Mouse (Mus musculus) MEL (cell line): ENCODE measurements around the gene Ar. TPM values are rescaled to one million over a fixed set of nuclear protein-coding genes. Genes with fewer than 3 reads are reported as not detected.

ENCODE experiments used
- DNase-seq: peaks from one replicate; pipeline ENCODE4 v3.0.0; 2011; ENCODE audit warnings: low read depth, low spot score
- H3K27ac ChIP-seq: 2 replicates; pipeline ENCODE4 v1.5.1; 2012; ENCODE audit warnings: low read depth, mild to moderate bottlenecking, control low read depth, low read length, moderate library complexity; ENCODE audit not compliant: control insufficient read depth
- H3K27me3 ChIP-seq, 2 experiments: fragments of 150-350 bp in 1 of 2; sonication (generic) in 1 of 2; 2 replicates each; pipeline ENCODE4 v1.6.1; 2012; ENCODE audit warnings: low read length in 2 of 2, mild to moderate bottlenecking in 2 of 2, improper control_type of control experiment in 1 of 2, moderate library complexity in 1 of 2; ENCODE audit not compliant: insufficient read depth in 2 of 2, control insufficient read depth in 1 of 2
- H3K36me3 ChIP-seq, 2 experiments: 2 replicates each; pipeline ENCODE4 v1.6.1; 2012 to 2014; ENCODE audit warnings: low read length in 2 of 2, improper control_type of control experiment in 1 of 2, inconsistent platforms in 1 of 2, mild to moderate bottlenecking in 1 of 2; ENCODE audit not compliant: insufficient read depth in 2 of 2, control insufficient read depth in 1 of 2
- H3K4me1 ChIP-seq, 2 experiments: fragments of 150-350 bp in 1 of 2; sonication (generic) in 1 of 2; 2 replicates each; pipeline ENCODE4 v1.6.1; 2012; ENCODE audit warnings: low read length in 2 of 2, improper control_type of control experiment in 1 of 2, mild to moderate bottlenecking in 1 of 2; ENCODE audit not compliant: insufficient read depth in 2 of 2, control insufficient read depth in 1 of 2
- H3K4me3 ChIP-seq, 2 experiments: fragments of 150-350 bp in 1 of 2; sonication (generic) in 1 of 2; 2 replicates each; pipeline ENCODE4 v1.5.1; 2012; ENCODE audit warnings: low read depth in 2 of 2, low read length in 2 of 2, mild to moderate bottlenecking in 2 of 2, moderate library complexity in 2 of 2, control low read depth in 1 of 2, improper control_type of control experiment in 1 of 2; ENCODE audit not compliant: control insufficient read depth in 1 of 2, insufficient read depth in 1 of 2
- H3K79me2 ChIP-seq: 2 replicates; pipeline ENCODE4 v1.6.1; 2012; ENCODE audit warnings: mild to moderate bottlenecking, low read length, moderate library complexity; ENCODE audit not compliant: control insufficient read depth, poor library complexity, insufficient read depth
- H3K9ac ChIP-seq: 2 replicates; pipeline ENCODE4 v1.6.1; 2012; ENCODE audit warnings: low read depth, mild to moderate bottlenecking, control low read depth, low read length, moderate library complexity; ENCODE audit not compliant: control insufficient read depth, poor library complexity, severe bottlenecking
- H3K9me3 ChIP-seq: fragments of 150-350 bp; sonication (generic); replicated peaks from 2 replicates; pipeline ENCODE4 v1.6.1; 2012; ENCODE audit warnings: mild to moderate bottlenecking, low read length, improper control_type of control experiment, moderate library complexity; ENCODE audit not compliant: insufficient read depth
- BHLHE40 ChIP-seq: IDR thresholded peaks from 2 replicates; pipeline ENCODE4 v1.6.1; 2012; ENCODE audit warnings: low read depth, mild to moderate bottlenecking, inconsistent platforms, low read length, improper control_type of control experiment, borderline replicate concordance
- CHD1 ChIP-seq: IDR thresholded peaks from 2 replicates; pipeline ENCODE4 v1.6.1; 2012; ENCODE audit warnings: low read depth, mild to moderate bottlenecking, inconsistent platforms, low read length, improper control_type of control experiment
- CHD2 ChIP-seq: IDR thresholded peaks from 2 replicates; pipeline ENCODE4 v1.6.1; 2011; ENCODE audit warnings: low read length, improper control_type of control experiment
- E2F4 ChIP-seq: IDR thresholded peaks from 2 replicates; pipeline ENCODE4 v1.6.1; 2011; ENCODE audit warnings: low read depth, low read length, improper control_type of control experiment, borderline replicate concordance
- ETS1 ChIP-seq: IDR thresholded peaks from 2 replicates; pipeline ENCODE4 v1.6.1; 2012; ENCODE audit warnings: low read depth, mild to moderate bottlenecking, inconsistent platforms, low read length, improper control_type of control experiment, moderate library complexity
- GABPA ChIP-seq: IDR thresholded peaks from 2 replicates; pipeline ENCODE4 v1.6.1; 2012; ENCODE audit warnings: low read depth, mild to moderate bottlenecking, inconsistent platforms, low read length, improper control_type of control experiment, moderate library complexity
- GATA1 ChIP-seq: IDR thresholded peaks from 2 replicates; pipeline ENCODE4 v1.6.1; 2011; ENCODE audit warnings: low read depth, low read length, improper control_type of control experiment
- MEF2A ChIP-seq: IDR thresholded peaks from 2 replicates; pipeline ENCODE4 v1.6.1; 2014; ENCODE audit warnings: low read depth, mild to moderate bottlenecking, inconsistent platforms, low read length, improper control_type of control experiment; ENCODE audit not compliant: poor library complexity, insufficient replicate concordance, severe bottlenecking; ENCODE audit errors: extremely low read depth
- NELFE ChIP-seq: IDR thresholded peaks from 2 replicates; pipeline ENCODE4 v1.6.1; 2011; ENCODE audit warnings: low read depth, low read length, improper control_type of control experiment
- POLR2A ChIP-seq, 2 experiments: IDR thresholded peaks; 2 replicates each; pipeline ENCODE4 v1.6.1; 2011 to 2012; ENCODE audit warnings: low read length in 2 of 2, mild to moderate bottlenecking in 2 of 2, control low read depth in 1 of 2, improper control_type of control experiment in 1 of 2, low read depth in 1 of 2, moderate library complexity in 1 of 2; ENCODE audit not compliant: control insufficient read depth in 1 of 2, insufficient read depth in 1 of 2, poor library complexity in 1 of 2
- RAD21 ChIP-seq: IDR thresholded peaks from 2 replicates; pipeline ENCODE4 v1.6.1; 2011; ENCODE audit warnings: mild to moderate bottlenecking, low read depth, low read length, improper control_type of control experiment
- SMC3 ChIP-seq: IDR thresholded peaks from 2 replicates; pipeline ENCODE4 v1.6.1; 2011; ENCODE audit warnings: low read depth, low read length, improper control_type of control experiment
- TBP ChIP-seq: IDR thresholded peaks from 2 replicates; pipeline ENCODE4 v1.8.0; 2011; ENCODE audit warnings: low read depth, low read length, improper control_type of control experiment
- TCF12 ChIP-seq: IDR thresholded peaks from 2 replicates; pipeline ENCODE4 v1.6.1; 2014; ENCODE audit warnings: low read depth, mild to moderate bottlenecking, inconsistent platforms, low read length, improper control_type of control experiment, moderate library complexity
- ZC3H11A ChIP-seq: IDR thresholded peaks from 2 replicates; pipeline ENCODE4 v1.6.1; 2012; ENCODE audit warnings: low read depth, mild to moderate bottlenecking, inconsistent platforms, low read length, improper control_type of control experiment
- ZKSCAN1 ChIP-seq: IDR thresholded peaks from 2 replicates; pipeline ENCODE4 v1.6.1; 2012; ENCODE audit warnings: low read depth, mild to moderate bottlenecking, inconsistent platforms, low read length, improper control_type of control experiment, moderate library complexity
- ZNF384 ChIP-seq: IDR thresholded peaks from 2 replicates; pipeline ENCODE4 v1.6.1; 2012; ENCODE audit warnings: low read depth, mild to moderate bottlenecking, inconsistent platforms, low read length, improper control_type of control experiment
- polyA plus RNA-seq, 2 experiments: library from polyadenylated mRNA; stranded (reverse) in 1 of 2; unstranded in 1 of 2; fragments of >175 nt in 1 of 2; fragments of >200 nt in 1 of 2; gene quantifications; 2 replicates each; pipeline versions ENCODE4 v1.2.1 to v1.2.4; 2012; ENCODE audit warnings: low replicate concordance in 2 of 2, low read depth in 1 of 2; ENCODE audit not compliant: insufficient read length in 2 of 2, insufficient read depth in 1 of 2, missing spikeins in 1 of 2
- total RNA-seq: library from RNA; depleted of rRNA; stranded (reverse); fragments of 300-350 nt; gene quantifications from 2 replicates; pipeline ENCODE4 v1.2.3, GENCODE M21; 2012

The Ar gene
- total and polyA plus RNA-seq, 3 experiments, result not detected

GRCm38 (mm10) chrX:98315961-98316360, 167.4 kb downstream of the Ar start:
- Histone ChIP-seq H3K4me3 (no peak overlapping the region), H3K4me1 (no peaks in the 10 kb centered on the region), H3K9me3 (no peaks in the 10 kb centered on the region), H3K9ac (no peak overlapping the region), H3K27ac (no peak overlapping the region), H3K36me3 (no peaks in the 10 kb centered on the region), H3K79me2 (no peaks in the 10 kb centered on the region), H3K27me3 (no peaks in the 10 kb centered on the region)
- DNase-seq, result no peak
- TF ChIP-seq ZNF384 (no peak), NELFE (no peak), ETS1 (no peak), ZKSCAN1 (no peak), CHD1 (no peak), TCF12 (no peak), CHD2 (no peak), RAD21 (no peak), GATA1 (no peak), ZC3H11A (no peak), TBP (no peak), POLR2A (IDR thresholded peaks at IDR 0.05; ENCODE audit: control insufficient read depth in 1 of 2, insufficient read depth in 1 of 2, low read depth in 1 of 2, low read length in 2 of 2, poor library complexity in 1 of 2) (no peak), GABPA (no peak)

- Histone ChIP-seq H3K27me3 (no peaks in the 10 kb centered on the region), H3K4me1 (no peaks in the 10 kb centered on the region), H3K9me3 (no peaks in the 10 kb centered on the region)
- no peak for DNase-seq
- TF ChIP-seq POLR2A (IDR thresholded peaks at IDR 0.05; ENCODE audit: control insufficient read depth in 1 of 2, insufficient read depth in 1 of 2, low read depth in 1 of 2, low read length in 2 of 2, poor library complexity in 1 of 2) (no peak), BHLHE40 (no peak), MEF2A (no peak), ZNF384 (no peak), SMC3 (no peak), CHD1 (no peak), ETS1 (no peak), E2F4 (no peak)
- TF ChIP-seq, all 39 proteins: peak for 0
- no peak overlapping the region for H3K27ac ChIP-seq
- H3K9ac ChIP-seq, result no peak overlapping the region
- no peak overlapping the region for H3K4me3 ChIP-seq
- H3K79me2 ChIP-seq, result no peaks in the 10 kb centered on the region
- H3K36me3 ChIP-seq, result no peaks in the 10 kb centered on the region
These were observed 168.9 kb downstream of the Ar start for GRCm38 (mm10) chrX:98317483-98317882.
